Comparison of ENCODE assay signal across 9 mouse cellular contexts in genomic region chr14:62879497-62879896, GRCm38 (mm10). TPM values are rescaled to one million over a fixed set of nuclear protein-coding genes. Genes with fewer than 3 reads are reported as not detected.
DNase-seq lines count a peak whose midpoint lies in the region; ATAC-seq lines count a peak whose summit lies in the region.
"Had no signal": no experiment of that assay in that cellular context is flagged by ENCODE, and none has a peak within 500 bp of the region (broad histone marks: within the 10 kb centered on the region; RNA-seq: fewer than 3 reads in every experiment).

No protein-coding gene starts in this region.

- no peaks in the 10 kb centered on the region for H3K36me3 ChIP-seq in hindbrain, embryonic 10.5 days
- no peaks in the 10 kb centered on the region for H3K36me3 ChIP-seq in lung, embryonic 15.5 days
- H3K36me3 ChIP-seq: limb, embryonic 12.5 days had no signal

- no peak overlapping the region for H3K4me2 ChIP-seq in lung, embryonic 15.5 days
- H3K4me2 ChIP-seq: limb, embryonic 12.5 days had no signal

- peaks cover 51% of the 10 kb centered on the region for H3K4me1 ChIP-seq in hindbrain, embryonic 10.5 days (replicated peaks)
- H3K4me1 ChIP-seq in lung, embryonic 15.5 days, result peaks cover 30% of the 10 kb centered on the region

- no peaks in the 10 kb centered on the region for H3K9me3 ChIP-seq in hindbrain, embryonic 10.5 days
- no peaks in the 10 kb centered on the region for H3K9me3 ChIP-seq in lung, embryonic 15.5 days
- H3K9me3 ChIP-seq: limb, embryonic 12.5 days had no signal

- H3K27ac ChIP-seq in hindbrain, embryonic 10.5 days, result peak overlapping the region; percentile 68; the same call in 1 of the 2 replicates
- peak overlapping the region; percentile 29; the same call in 1 of the 2 replicates for H3K27ac ChIP-seq in lung, embryonic 15.5 days
- H3K27ac ChIP-seq: limb, embryonic 12.5 days had no signal

- no peaks in the 10 kb centered on the region for H3K27me3 ChIP-seq in hindbrain, embryonic 10.5 days (ENCODE audit: insufficient read depth, poor library complexity, severe bottlenecking)
- no peaks in the 10 kb centered on the region for H3K27me3 ChIP-seq in lung, embryonic 15.5 days
- H3K27me3 ChIP-seq: limb, embryonic 12.5 days had no signal

- peak; percentile 56; the same call in 1 of the 2 replicates for ATAC-seq in lung, embryonic 15.5 days (ENCODE audit: borderline replicate concordance, extremely low read depth, low FRiP score, low TSS enrichment)

- H3K4me3 ChIP-seq in hindbrain, embryonic 10.5 days, result no peak overlapping the region
- no peak overlapping the region for H3K4me3 ChIP-seq in lung, embryonic 15.5 days
- H3K4me3 ChIP-seq: limb, embryonic 12.5 days had no signal

- no peak overlapping the region for H3K9ac ChIP-seq in lung, embryonic 15.5 days
- H3K9ac ChIP-seq: limb, embryonic 12.5 days had no signal

- 19% methylated on average over 5 of the region's 5 CpGs for WGBS in hindbrain, embryonic 10.5 days
- WGBS in lung, embryonic 15.5 days, result 13% methylated on average over 5 of the region's 5 CpGs

- DNase-seq in MN1 (ENCODE audit: low spot score), result peak; percentile 80
- peak; percentile 86 for DNase-seq in cerebellum, adult 9-10 months
- peak; percentile 78 to 87 for DNase-seq in frontal cortex, adult 2 months (ENCODE audit: extremely low spot score in 1 of 2, low spot score in 1 of 2)
- DNase-seq in hindbrain, embryonic 10.5 days (ENCODE audit: low spot score), result peak; percentile 65
- peak; percentile 83 to 84 for DNase-seq in layer of hippocampus, adult 8-10 months (ENCODE audit: low spot score in 2 of 2)
- peak; percentile 65 for DNase-seq in ovary, adult 18-20 months (ENCODE audit: low spot score)
- peak; percentile 59 to 74 for DNase-seq in thymus, adult 18-20 months

RNA-seq across cellular contexts. Expression of gene Wdfy2, which starts 42.0 kb away (rescaled TPM):
- polyA plus RNA-seq in frontal cortex, adult 2 months (2012; rRNA removed), result 11.9 and 12.4 TPM in 2 replicates
- 12.9 and 14.2 TPM in 2 replicates for polyA plus RNA-seq in hindbrain, embryonic 10.5 days (2016; fragmentation: Nextera tagmentation; extraction: Ambion mirVana)
- total RNA-seq in layer of hippocampus, adult 8-10 months (2022), result 10 to 100 TPM; 15.9 to 19.2 (median 17.7) TPM
- 6.2 and 6.3 TPM in 2 replicates for polyA plus RNA-seq in lung, embryonic 15.5 days (2015; fragmentation: Nextera tagmentation; extraction: Ambion mirVana)
